Mouse (Mus musculus) cerebellum, adult 8-10 months (tissue): ENCODE data around the gene Zfp866.

Source experiments
- DNase-seq: peaks from one replicate; pipeline ENCODE4 v3.0.0; 2022

Gene Zfp866

DNA sequence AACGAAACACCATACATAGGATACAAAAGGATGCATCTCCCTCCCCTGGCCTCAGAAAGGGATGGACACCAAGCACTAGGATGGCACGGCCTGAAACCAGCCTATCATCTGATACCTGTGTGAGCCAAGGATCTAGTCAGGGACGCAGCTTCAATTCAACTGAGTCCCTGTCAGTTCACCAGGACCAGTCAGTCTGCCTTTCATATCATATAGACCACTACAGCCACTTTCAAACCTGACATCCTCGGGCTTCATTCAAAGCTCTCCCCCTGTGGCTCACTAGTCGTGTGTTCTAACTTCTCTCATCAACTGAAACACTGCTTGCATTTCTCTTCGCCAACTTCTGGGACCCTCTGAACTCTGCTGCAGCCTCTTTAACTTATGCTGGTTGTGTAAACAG lies 75.6 kb downstream of the Zfp866 start:
- DNase-seq: no peak

DNA sequence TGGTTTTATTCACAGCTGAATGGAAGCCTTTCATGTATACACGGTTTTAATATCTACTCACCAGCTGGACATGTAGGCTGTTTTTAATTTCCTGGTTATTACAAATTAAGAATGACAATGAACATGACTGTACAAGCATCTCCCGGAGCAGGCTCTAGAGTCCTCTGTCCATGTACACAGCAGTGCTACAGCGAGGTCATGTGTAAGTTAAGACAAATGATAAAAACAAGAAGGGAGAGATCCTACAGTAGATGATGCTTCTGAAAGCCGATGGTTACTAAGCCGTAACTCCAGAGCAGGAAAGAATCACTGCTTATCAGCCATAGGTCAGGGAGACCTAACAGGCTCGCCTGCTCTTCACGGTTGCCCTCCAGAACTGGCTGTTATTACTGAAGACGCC lies 77.5 kb downstream of the Zfp866 start:
- DNase-seq: no peak
